Mouse (Mus musculus) heart, adult 9 months (tissue): Measurements from ENCODE around the gene Swap70.
A peak's percentile ranks its signal among the peaks of the same experiment; 100 is the strongest.

ENCODE experiments used
- DNase-seq, 2 experiments: peaks; one replicate each; pipeline ENCODE4 v3.0.0; 2022; ENCODE audit warnings: low spot score in 2 of 2

Swap70 gene

GRCm38 (mm10) chr7:110272434-110272833, 50.9 kb downstream of the Swap70 start:
- DNase-seq, result no peak

GRCm38 (mm10) chr7:110277734-110278245, 56.3 kb downstream of the Swap70 start:
- no peak for DNase-seq

GRCm38 (mm10) chr7:110279183-110279582, 57.7 kb downstream of the Swap70 start:
- no peak for DNase-seq

GRCm38 (mm10) chr7:110281435-110282256, 60.1 kb downstream of the Swap70 start:
- DNase-seq, result no peak

DNA sequence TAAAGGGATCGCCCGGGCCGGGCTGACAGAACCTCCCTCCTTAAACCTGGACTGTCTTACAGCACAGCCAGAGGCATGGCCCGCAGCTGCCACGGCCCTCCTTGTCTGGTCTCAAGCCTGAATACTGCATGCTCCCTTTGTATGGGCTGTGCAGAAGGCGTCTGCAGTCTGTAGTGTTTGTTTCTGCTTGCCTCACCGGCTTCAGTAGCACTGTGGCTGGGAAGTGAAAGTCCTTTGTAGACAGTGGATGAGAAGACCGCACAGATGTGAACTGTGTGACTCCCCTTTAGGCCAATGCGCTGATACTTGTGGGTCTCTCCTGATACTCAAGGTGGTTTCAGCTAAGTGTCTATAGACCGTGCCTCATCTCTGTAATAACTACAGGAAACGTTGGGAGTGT, 61.3 kb downstream of the Swap70 start:
- DNase-seq, result no peak

- DNase-seq, result no peak
These were observed 62.2 kb downstream of the Swap70 start for GRCm38 (mm10) chr7:110283484-110284275.

- DNase-seq, result no peak
These were observed 63.8 kb downstream of the Swap70 start for GRCm38 (mm10) chr7:110285076-110285848.

GRCm38 (mm10) chr7:110285849-110286151, 64.3 kb downstream of the Swap70 start:
- DNase-seq, result no peak

DNA sequence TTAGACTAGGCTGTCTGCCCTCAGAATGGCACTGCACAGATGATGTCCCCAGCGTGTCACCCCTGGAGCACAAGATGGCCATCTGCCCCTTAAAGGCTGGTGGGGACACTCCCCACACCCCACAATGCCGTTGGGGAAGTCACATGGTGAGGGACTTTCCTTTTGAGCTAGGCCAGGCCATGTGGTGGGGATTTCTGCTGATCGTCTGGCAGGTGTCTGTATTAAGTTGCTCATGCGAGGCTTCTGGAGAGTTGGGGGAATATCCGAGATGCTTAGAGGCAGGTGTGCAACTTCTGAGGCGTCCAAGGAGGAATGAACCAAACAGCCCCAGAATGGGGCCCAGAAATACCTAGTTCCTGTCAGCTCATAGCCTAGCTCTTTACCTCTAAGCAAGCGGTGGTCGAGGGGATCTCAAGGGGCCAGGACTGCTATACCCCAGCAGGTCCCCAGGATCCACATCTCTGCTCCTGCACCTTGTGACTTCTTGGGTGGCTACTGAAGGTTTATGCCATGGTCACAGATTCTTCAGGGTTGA, 64.8 kb downstream of the Swap70 start:
- no peak for DNase-seq

GRCm38 (mm10) chr7:110286838-110287475, 65.4 kb downstream of the Swap70 start:
- peak; percentile 73 to 84 for DNase-seq

DNA sequence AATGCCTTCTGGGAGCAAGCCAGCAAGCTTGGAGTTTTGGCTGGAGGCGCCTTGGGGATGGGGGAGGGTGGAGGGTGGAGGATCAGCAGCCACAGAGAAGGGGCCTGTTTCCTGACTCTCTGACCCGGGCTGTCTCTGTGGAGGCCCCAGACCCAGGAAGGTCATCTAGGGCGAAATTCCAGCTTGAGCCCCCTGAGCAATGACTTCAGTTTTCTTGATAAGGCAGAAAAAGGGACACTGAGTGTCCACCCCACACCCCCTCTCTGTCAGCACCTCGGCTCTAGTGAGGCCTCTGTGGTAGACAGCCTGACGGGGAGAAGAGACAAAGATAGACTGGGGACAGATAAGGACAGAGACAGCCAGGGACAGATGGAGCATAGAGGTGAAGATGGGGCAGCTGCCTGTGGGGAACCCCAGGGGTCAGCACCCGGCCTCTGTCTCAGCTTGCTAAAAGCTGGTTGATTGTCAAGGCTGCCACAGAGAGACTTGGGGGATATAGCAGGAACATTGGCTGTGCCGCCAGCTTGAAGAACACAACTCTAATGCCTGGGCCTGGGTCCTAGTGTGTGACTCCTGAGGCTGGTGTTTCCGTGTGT, 66.1 kb downstream of the Swap70 start:
- DNase-seq, result peak; percentile 54 to 71

- peak; percentile 32 to 52 for DNase-seq
These were observed 66.7 kb downstream of the Swap70 start for GRCm38 (mm10) chr7:110288191-110288604.

DNA sequence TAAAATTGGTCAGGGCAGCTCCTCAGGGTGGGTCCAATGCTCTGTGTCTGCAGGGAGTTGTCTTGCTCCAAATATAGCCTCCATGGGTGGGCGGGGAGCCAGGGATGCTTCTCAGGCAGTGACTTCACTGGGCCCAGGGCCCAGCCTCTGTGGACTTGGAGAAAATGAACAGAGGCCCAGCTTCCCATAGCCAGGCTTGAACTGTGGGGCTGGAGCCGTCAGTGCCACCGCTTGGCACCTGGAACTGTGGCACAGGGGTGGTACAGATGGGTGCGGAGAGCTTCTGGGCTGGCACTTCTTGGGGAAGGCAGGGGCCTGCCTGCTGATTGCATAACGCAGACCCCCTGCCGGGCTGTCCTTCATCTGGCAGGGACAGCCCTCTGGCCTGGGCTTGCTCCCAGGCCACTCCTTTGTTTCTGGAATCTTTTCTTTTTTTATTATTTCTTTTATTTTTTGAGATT, 67.2 kb downstream of the Swap70 start:
- peak; percentile 84 to 90 for DNase-seq

GRCm38 (mm10) chr7:110289647-110290046, 68.1 kb downstream of the Swap70 start:
- no peak for DNase-seq

- peak; percentile 88 to 94 for DNase-seq
These were observed 75.5 kb downstream of the Swap70 start for GRCm38 (mm10) chr7:110296889-110297603.

GRCm38 (mm10) chr7:110297611-110298010, 76.1 kb downstream of the Swap70 start:
- peak; percentile 79 to 87 for DNase-seq

- no peak for DNase-seq
These were observed 76.6 kb downstream of the Swap70 start for GRCm38 (mm10) chr7:110298090-110298489.

DNA sequence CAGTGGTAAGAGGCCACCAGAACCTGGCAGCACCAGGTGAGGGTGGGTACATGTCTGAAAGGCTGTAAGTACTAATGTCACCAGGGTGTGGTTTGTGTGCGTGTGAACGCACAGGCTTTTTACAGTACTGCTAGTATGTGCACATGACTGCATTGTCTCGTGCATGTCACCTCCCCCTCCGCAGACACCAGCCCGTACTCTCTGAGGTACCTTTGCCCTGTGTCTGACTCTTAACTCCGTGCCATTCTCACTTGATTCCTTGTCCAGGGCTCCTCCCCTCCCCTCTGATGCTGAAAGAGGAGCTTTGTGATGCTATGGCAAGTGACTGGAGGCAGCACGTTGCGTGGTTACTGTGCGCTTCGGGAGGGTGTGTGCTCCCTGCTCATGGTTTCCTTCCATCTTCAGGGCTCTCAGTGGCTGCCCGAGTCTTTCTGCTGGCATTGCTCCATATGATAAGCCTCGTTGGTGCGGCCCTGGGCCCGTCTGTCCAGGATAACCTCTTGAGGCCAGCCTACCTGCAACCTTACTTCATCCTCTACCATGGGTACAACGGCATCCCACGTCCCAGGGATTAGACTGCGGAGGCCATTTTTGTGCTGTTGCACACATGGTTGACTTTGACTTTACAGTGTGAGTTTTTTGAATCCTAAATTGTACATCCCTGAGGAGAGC, 77.4 kb downstream of the Swap70 start:
- DNase-seq, result no peak

DNA sequence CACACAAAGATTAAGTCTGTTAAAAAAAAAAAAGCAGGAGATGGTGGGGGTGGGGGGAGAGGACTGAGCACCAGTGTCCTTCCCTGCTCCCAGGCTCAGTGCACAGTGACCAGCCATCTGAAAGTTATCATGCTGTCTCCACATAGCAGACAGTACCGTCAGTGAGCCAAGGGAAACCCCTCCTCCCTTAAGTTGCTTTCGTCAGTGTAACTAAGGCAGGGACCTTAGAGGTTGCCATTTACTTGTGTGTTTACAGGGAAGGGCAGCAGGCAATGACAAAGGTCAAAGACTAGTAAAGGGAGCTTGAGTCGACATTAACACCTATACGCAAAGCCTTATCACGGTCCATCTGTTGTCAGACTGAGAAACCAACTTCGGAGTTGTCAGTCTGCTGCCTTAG, 81.4 kb downstream of the Swap70 start:
- no peak for DNase-seq

- DNase-seq, result no peak
These were observed 84.0 kb downstream of the Swap70 start for GRCm38 (mm10) chr7:110305486-110305885.
